Mouse (Mus musculus): ENCODE measurements around the gene Ccdc88c.

The Ccdc88c gene

GRCm38 (mm10) chr12:100925644-100926619 is 102.9 kb downstream of the Ccdc88c start:
- DNase-seq = peak; percentile 67

DNA sequence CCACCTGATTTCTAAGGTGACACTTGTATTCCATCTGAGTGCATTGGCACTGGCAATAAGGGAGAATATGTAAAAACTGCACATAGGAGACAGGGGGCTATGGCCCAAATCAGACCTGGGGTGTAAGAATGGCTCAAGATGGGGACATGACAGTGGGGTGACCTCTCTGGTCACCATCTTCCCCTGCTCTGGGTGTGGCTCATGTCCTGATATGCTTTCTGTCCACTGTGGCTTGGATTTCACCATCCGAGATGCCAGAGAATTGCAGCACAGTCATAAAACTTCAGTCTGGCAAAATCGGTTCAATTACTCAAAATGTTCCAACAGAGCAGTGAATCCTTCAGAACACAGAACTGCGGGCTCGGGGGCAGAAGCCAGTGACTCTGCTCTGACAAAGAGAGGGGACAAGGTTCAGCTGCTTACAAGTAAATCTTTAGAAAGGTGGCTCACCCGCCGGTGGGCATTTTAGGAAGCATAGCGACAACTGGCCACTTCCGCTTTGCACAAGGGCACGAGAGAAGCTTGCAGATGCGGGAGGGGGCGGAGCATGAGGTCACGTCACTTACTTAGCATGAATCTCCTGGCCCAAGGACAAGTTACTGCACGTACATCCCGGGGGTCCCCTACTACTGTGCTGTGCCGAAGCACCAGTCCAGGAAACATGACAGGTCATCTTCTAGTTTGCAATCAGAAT is 104.1 kb downstream of the Ccdc88c start:
- no peak for DNase-seq

DNA sequence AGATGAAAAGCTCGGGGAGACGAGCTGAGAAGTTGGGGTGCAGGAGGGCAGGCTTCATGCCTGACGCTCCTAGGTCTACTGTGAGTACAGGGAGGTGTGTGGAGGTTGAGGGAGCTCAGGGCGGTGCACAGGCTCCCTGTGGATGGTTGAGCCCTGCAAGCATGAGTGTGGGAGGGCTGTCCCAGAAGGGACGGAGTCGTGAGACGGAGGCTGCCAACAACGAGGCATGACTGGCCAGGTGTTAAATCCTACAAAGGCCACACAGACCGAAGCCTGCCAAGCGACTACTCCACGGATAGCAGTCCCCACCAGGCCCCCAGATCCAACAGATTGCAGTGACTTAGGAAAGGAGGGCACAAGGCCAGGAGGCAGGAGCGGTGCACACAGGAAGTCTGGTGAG is 118.1 kb downstream of the Ccdc88c start:
- peak; percentile 69 for DNase-seq

DNA sequence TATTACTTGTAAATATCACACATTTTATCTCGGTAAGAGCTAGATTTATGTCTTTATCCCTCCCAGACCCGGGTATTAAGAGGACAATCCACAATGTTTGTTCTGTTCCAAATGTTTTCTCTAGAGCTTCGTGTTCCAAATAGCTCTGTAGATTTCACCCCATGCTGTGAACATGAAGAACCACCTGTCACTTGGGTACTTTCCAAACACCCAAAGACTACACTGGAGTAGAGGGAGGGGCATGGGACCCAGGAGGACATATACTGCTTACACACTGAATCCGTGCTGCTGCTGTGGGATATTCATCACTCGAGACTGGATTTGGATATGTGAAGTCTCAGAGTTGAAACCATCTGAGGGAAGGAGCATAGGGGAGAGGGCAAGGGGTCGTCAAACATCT is 119.1 kb downstream of the Ccdc88c start:
- DNase-seq = peak; percentile 45

DNA sequence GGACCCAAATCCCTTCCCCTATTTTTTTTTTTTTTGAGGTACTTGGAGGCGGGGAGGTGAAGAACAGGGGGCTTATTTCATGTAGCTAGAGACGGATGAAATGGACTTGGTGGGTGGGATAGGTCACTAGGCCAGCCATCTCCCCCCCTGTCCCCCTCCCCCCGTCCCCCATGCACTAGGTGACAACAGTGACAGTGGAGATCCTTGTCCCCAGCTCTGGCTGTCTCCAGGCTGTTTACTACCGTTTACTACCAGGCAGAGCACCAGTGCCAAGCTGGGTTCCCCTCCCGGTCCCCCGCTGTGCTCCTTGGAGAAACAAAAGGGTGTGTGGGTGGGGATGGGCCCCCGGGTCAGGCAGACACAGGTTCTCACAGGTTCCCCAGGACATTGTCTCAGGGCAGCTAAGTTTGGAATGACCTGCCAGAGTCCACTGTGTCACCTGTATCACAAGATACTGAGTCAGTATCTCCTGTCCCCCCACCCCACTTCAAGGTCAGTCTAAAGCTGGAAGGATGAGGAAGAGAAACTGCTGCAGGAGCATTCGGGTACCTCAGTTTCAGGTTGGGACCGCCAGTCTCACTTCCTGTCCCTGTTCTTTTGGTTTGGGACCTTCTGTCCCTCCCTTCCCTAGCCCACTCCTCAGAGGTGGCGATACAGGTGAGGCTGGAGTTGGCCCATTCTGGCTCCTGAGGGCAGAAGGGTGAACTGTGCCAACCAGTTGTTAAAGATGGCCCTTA is 120.4 kb downstream of the Ccdc88c start:
- peak; percentile 42 for DNase-seq

DNA sequence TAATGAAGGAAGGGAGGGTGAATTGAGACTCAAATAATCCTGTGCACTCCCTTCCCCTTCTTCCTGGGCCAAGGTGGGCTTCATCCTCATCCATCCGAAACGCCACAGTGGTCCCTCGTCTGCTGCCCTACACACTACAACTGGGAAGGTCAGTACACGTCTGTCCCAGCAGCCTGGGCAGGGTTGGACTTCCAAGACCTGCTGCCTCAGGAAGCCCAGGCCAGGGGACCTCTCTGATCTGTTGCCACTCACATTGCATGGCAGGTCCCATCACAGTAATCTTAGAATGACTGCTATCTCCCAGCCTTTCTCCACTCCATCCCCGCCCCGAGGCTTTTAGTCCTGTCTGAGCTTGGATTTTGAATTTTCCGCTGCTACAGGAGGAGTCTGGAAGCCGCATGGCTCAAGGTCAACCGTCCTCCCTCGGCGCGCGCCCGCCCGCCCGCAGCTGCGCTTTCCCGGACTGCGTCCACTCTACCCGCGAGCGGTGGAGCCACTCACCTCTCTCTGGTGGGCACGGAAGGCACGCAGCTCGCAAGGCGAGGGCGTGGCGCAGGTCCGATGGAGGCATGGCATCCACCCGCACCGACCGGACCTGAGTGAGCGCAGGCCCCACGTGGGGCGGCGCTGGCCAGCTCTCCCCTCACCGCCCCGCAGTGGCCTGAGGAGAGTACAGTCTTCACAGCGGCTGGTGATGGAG is 121.1 kb downstream of the Ccdc88c start, which contains the start of gene Gpr68:
Gpr68 (minus strand) TSS at position 601 of the 700 bp plus-strand sequence.
- peak; percentile 58 for DNase-seq

DNA sequence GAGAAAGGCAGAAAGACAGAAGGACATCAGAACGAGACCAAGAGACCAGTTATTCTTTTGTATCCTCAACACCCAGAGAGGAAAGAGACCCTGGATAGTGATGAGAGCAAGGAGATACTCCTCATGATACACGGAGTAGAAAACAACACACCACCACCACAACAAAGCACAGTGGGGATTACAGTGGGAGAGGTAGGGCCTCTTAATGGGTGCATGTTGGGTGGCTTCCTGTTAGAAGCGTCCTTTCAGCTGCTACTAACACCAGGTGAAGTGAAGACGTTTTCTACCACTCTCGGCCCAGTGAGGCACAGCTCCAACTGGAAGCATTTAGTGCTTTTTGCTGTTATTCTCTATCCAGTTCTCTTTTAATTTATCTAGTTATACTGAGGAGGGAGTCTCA is 122.0 kb downstream of the Ccdc88c start:
- DNase-seq = no peak

DNA sequence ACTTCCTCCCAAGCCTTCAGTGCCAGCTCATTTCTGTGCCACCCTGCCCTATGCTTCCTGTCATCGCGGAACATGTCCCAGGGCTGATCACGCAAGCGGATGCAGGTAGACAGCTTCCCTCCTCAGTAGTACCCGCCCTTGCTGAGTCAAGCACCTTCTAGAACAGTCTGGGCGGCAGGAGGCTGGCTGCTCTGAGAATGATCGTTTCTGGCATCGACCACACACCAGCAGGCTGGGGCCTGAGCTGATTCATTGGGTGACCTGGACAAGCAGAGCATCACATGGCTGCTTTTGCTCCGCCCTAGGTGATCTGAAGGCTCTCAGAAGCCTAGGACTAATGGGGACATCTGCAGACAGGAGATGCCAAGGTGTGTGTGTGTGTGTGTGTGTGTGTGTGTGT is 125.1 kb downstream of the Ccdc88c start:
- DNase-seq = peak; percentile 57

GRCm38 (mm10) chr12:100901386-100901785 is 127.5 kb downstream of the Ccdc88c start:
- no peak for DNase-seq

DNA sequence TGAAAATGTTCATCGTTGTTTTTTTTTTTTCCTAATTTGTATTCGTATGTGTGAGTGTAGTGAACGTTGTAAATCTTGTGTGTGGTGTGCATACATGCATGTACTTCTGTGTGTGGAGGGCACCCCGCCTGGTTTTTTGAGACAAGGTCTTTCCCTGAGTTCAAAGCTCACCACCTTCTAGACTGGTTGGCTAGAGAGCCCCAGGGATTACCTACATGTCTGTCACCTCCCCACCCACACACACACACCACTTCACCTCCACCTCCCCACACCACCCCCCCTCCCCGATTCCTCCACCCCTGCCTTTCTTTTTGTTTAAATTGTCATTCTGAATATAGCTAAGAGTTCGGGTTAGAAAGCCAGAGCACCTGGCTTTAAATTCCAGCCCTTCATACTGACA is 128.0 kb downstream of the Ccdc88c start:
- no peak for DNase-seq

GRCm38 (mm10) chr12:100899111-100899640 is 129.7 kb downstream of the Ccdc88c start:
- peak; percentile 80 for DNase-seq

- peak; percentile 83 for DNase-seq
These were observed 130.9 kb downstream of the Ccdc88c start for GRCm38 (mm10) chr12:100897736-100898650.

DNA sequence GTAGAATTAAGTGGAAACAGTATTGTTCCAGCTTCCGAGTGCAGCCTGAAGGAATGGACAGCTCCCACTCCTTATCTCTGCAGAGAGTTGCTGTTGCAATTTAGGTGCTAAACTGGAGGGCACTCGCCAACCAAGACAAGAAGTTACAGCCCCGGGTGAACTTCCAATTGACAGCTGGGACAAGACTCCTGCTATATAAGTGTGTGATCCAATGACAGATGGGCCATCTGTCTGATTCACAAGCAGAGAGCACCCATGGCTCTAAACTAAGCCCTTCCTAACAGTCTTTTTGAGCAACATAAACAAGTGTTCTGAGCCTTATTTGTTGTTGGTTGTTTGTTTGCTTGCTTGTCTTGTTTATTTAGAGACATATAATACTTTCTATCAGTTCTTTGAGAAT is 132.2 kb downstream of the Ccdc88c start:
- no peak for DNase-seq

DNA sequence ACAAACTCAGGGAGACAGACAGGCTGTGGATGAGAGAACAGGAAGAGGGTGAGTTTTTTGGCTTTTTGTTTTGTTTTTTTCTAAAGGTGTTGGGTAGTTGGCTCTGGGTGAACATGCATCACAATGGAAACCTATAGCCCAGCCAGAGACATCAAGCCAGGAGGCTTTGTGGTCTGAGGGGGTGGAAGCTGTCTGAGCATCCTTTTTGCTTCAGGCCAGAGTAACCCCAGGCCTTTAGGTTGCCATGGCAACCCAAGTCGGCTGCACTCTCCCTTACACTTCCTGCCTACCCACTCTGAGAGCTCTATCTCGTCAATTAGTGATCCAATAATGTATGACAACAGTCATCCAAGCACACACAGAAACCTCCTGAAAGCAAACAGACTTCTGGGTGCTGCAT is 133.4 kb downstream of the Ccdc88c start:
- DNase-seq = no peak

DNA sequence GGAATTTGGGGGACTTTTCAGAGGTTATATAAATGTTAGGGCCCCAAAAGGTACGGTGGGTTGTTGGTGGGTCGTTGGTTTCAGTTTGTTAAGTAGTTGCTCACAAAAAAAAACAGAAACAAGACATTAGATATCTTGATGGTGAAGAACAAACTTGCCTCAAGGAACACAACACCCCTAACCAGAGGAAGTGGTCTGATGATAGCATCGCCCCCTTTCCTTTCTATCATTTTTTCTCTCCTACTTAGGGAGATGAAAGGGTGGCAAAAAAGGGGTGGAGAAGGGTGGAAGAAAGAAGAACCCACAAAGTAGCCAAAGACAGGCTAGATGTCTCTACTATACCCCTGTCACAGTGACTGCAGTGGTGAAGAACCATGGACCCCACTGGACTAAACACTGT is 138.3 kb downstream of the Ccdc88c start:
- DNase-seq = no peak

GRCm38 (mm10) chr12:100887801-100888258 is 141.0 kb downstream of the Ccdc88c start:
- DNase-seq = no peak

DNA sequence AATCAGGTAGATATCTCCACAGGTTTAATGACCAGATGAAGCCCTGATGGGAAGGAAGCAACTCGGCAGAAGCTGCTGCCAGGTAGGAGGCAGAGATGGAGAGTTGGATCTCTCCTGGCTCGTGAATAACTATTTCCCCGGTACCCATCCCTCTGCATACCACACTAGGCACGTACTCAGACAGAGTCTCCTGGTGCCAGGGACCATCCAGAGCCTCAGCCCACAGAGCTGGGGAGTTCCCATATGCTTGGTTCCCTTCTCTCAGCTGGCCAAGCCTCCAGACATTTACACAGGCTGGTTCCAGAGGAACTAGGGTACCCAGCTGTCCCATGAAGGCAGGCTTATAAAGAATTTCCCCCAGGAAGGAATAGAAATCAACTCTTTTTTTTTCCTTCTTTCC is 142.0 kb downstream of the Ccdc88c start:
- DNase-seq = no peak

- no peak for DNase-seq
These were observed 143.3 kb downstream of the Ccdc88c start for GRCm38 (mm10) chr12:100885585-100885984.

- no peak for DNase-seq
These were observed 145.7 kb downstream of the Ccdc88c start for GRCm38 (mm10) chr12:100883168-100883567.

GRCm38 (mm10) chr12:100878556-100878955 is 150.3 kb downstream of the Ccdc88c start:
- DNase-seq = no peak

GRCm38 (mm10) chr12:100877936-100878335 is 150.9 kb downstream of the Ccdc88c start:
- DNase-seq = no peak
